Mouse (Mus musculus): Measurements from ENCODE around the gene Tssc4.

GRCm38 (mm10) chr7:143059202-143059870 is 9.7 kb upstream of the Tssc4 start:
- no peak for TF ChIP-seq POLR2A (IDR thresholded peaks at IDR 0.05; ENCODE audit: low read depth, low read length)
- TF ChIP-seq CTCF (IDR thresholded peaks at IDR 0.05; ENCODE audit: borderline replicate concordance, insufficient read depth, low read length), result no peak
